Mouse (Mus musculus): ENCODE data around the gene Mrpl35.

- no peak for TF ChIP-seq POLR2A (IDR thresholded peaks at IDR 0.05; ENCODE audit: insufficient read depth, low read depth, low read length)
- no peak for TF ChIP-seq CTCF (IDR thresholded peaks at IDR 0.05; ENCODE audit: insufficient read depth, low read depth, low read length)
Observed at GRCm38 (mm10) chr6:71780431-71780830, 46.3 kb downstream of the Mrpl35 start.

Measured in olfactory bulb, adult 2 months (tissue).